Mouse (Mus musculus): ENCODE data around the gene Arhgap24. TPM values are rescaled to one million over a fixed set of nuclear protein-coding genes. Genes with fewer than 3 reads are reported as not detected.
A peak's percentile ranks its signal among the peaks of the same experiment; 100 is the strongest.

The Arhgap24 gene
- polyA plus RNA-seq, 1 experiment from 2014 or later = 3.2 TPM

DNA sequence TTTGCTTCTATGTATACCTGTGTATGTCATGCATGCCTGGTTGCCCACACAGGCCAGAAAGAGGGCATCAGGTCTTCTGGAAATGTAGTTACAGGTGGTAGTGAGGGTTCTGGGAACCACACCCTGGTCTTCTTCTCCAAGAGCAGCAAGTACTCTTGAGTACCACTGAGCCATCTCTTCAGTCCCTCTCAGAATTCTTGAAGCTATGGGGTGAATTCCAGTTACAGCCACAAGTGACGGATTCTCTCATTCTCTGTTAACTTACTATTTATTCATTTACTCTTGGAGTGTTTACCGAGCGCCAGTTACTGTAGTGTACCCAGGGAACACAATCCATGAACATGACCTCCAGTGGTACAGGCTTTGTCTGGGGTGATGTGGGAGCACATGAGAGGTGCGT is 65.1 kb downstream of the Arhgap24 start:
- Histone ChIP-seq H3K36me3 (replicated peaks; ENCODE audit: insufficient read depth, low read length) (no peaks in the 10 kb centered on the region), H3K9me3 (ENCODE audit: low read length) (no peaks in the 10 kb centered on the region), H3K27ac (ENCODE audit: low read depth) (no peak overlapping the region), H3K4me2 (ENCODE audit: low read depth, low read length) (no peak overlapping the region), H3K4me3 (ENCODE audit: low read depth, low read length) (no peak overlapping the region), H3K4me1 (ENCODE audit: insufficient read depth) (no peaks in the 10 kb centered on the region; the same call in 1 of the 2 replicates), H3K27me3 (ENCODE audit: insufficient read depth, low read length) (no peaks in the 10 kb centered on the region), H3K9ac (replicated peaks) (no peak overlapping the region)
- DNase-seq = no peak
- no peak for ATAC-seq
- WGBS (ENCODE audit: insufficient replicate concordance) = 75% methylated on average over 4 of the region's 4 CpGs
- TF ChIP-seq EP300 (IDR thresholded peaks at IDR 0.05; ENCODE audit: low read depth) (no peak), CTCF (IDR thresholded peaks at IDR 0.05; ENCODE audit: low read depth) (no peak)

GRCm38 (mm10) chr5:102547786-102548185 is 66.6 kb downstream of the Arhgap24 start:
- Histone ChIP-seq H3K27ac (ENCODE audit: low read depth) (no peak overlapping the region), H3K4me1 (ENCODE audit: insufficient read depth) (no peaks in the 10 kb centered on the region; the same call in 1 of the 2 replicates), H3K9me3 (ENCODE audit: low read length) (no peaks in the 10 kb centered on the region), H3K4me2 (ENCODE audit: low read depth, low read length) (no peak overlapping the region), H3K36me3 (replicated peaks; ENCODE audit: insufficient read depth, low read length) (no peaks in the 10 kb centered on the region), H3K4me3 (ENCODE audit: low read depth, low read length) (no peak overlapping the region), H3K27me3 (ENCODE audit: insufficient read depth, low read length) (no peaks in the 10 kb centered on the region), H3K9ac (replicated peaks) (no peak overlapping the region)
- no peak for DNase-seq
- no peak for ATAC-seq
- TF ChIP-seq CTCF (IDR thresholded peaks at IDR 0.05; ENCODE audit: low read depth) (no peak), EP300 (IDR thresholded peaks at IDR 0.05; ENCODE audit: low read depth) (no peak)

- TF ChIP-seq EP300 (IDR thresholded peaks at IDR 0.05; ENCODE audit: low read depth) (no peak), CTCF (IDR thresholded peaks at IDR 0.05; ENCODE audit: low read depth) (no peak)
- WGBS (ENCODE audit: insufficient replicate concordance) = 41% methylated on average over 2 of the region's 2 CpGs
- Histone ChIP-seq H3K27ac (ENCODE audit: low read depth) (peak overlapping the region; percentile 75), H3K4me1 (ENCODE audit: insufficient read depth) (no peaks in the 10 kb centered on the region; the same call in 1 of the 2 replicates), H3K9ac (replicated peaks) (no peak overlapping the region), H3K27me3 (ENCODE audit: insufficient read depth, low read length) (no peaks in the 10 kb centered on the region), H3K4me2 (ENCODE audit: low read depth, low read length) (0 out of 2 replicates have a peak overlapping the region, but pooled peaks have one; percentile 22), H3K9me3 (ENCODE audit: low read length) (no peaks in the 10 kb centered on the region), H3K36me3 (replicated peaks; ENCODE audit: insufficient read depth, low read length) (no peaks in the 10 kb centered on the region), H3K4me3 (ENCODE audit: low read depth, low read length) (no peak overlapping the region)
- ATAC-seq (peak; percentile 76; the same call in 1 of the 2 replicates), DNase-seq (no peak)
Observed at GRCm38 (mm10) chr5:102548382-102548781, 67.2 kb downstream of the Arhgap24 start.

- H3K4me3 ChIP-seq (ENCODE audit: low read depth, low read length) = no peak overlapping the region
- no peak for ATAC-seq
- no peak overlapping the region for H3K27ac ChIP-seq (ENCODE audit: low read depth)
- DNase-seq = no peak
- no peaks in the 10 kb centered on the region for H3K27me3 ChIP-seq (ENCODE audit: insufficient read depth, low read length)
- H3K9ac ChIP-seq (replicated peaks) = no peak overlapping the region
- H3K9me3 ChIP-seq (ENCODE audit: low read length) = no peaks in the 10 kb centered on the region
- no peak overlapping the region for H3K4me2 ChIP-seq (ENCODE audit: low read depth, low read length)
- H3K36me3 ChIP-seq (replicated peaks; ENCODE audit: insufficient read depth, low read length) = no peaks in the 10 kb centered on the region
- TF ChIP-seq CTCF (IDR thresholded peaks at IDR 0.05; ENCODE audit: low read depth) = no peak
- no peak for TF ChIP-seq EP300 (IDR thresholded peaks at IDR 0.05; ENCODE audit: low read depth)
- 58% methylated on average over 3 of the region's 3 CpGs for WGBS (ENCODE audit: insufficient replicate concordance)
- no peaks in the 10 kb centered on the region; the same call in 1 of the 2 replicates for H3K4me1 ChIP-seq (ENCODE audit: insufficient read depth)
Observed at GRCm38 (mm10) chr5:102550211-102550610, 69.0 kb downstream of the Arhgap24 start.

- no peak overlapping the region for H3K27ac ChIP-seq (ENCODE audit: low read depth)
- ATAC-seq = no peak
- 31% methylated on average over 11 of the region's 11 CpGs for WGBS (ENCODE audit: insufficient replicate concordance)
- H3K9me3 ChIP-seq (ENCODE audit: low read length) = no peaks in the 10 kb centered on the region
- H3K9ac ChIP-seq (replicated peaks) = no peak overlapping the region
- TF ChIP-seq EP300 (IDR thresholded peaks at IDR 0.05; ENCODE audit: low read depth) (no peak), CTCF (IDR thresholded peaks at IDR 0.05; ENCODE audit: low read depth) (no peak)
- H3K36me3 ChIP-seq (replicated peaks; ENCODE audit: insufficient read depth, low read length) = no peaks in the 10 kb centered on the region
- H3K4me2 ChIP-seq (ENCODE audit: low read depth, low read length) = no peak overlapping the region
- no peaks in the 10 kb centered on the region for H3K27me3 ChIP-seq (ENCODE audit: insufficient read depth, low read length)
- H3K4me1 ChIP-seq (ENCODE audit: insufficient read depth) = no peaks in the 10 kb centered on the region; the same call in 1 of the 2 replicates
- no peak for DNase-seq
- no peak overlapping the region for H3K4me3 ChIP-seq (ENCODE audit: low read depth, low read length)
Observed at GRCm38 (mm10) chr5:102550870-102551637, 69.9 kb downstream of the Arhgap24 start.

DNA sequence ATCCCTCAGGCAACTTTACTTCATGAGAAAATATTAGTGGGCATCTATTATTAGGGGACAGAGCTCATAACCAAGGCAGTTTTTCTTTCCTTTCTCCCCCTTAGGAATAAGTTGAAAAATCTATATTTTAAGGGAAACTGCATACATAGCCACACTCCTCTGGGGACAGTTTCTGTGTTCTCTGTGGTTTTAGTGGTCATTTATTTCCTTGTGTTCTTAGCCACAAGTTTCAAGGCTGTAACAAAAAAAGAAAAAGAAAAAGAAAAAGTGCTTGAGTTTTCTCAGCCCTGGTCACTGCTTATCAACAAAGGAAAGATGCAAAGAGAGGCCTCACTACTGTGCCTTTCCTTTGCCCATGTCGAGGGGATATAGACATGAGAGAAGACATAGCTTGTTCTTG is 71.3 kb downstream of the Arhgap24 start:
- H3K27me3 ChIP-seq (ENCODE audit: insufficient read depth, low read length) = no peaks in the 10 kb centered on the region
- no peaks in the 10 kb centered on the region for H3K36me3 ChIP-seq (replicated peaks; ENCODE audit: insufficient read depth, low read length)
- 31% methylated on average over 1 of the region's 1 CpGs for WGBS (ENCODE audit: insufficient replicate concordance)
- no peak for DNase-seq
- H3K9ac ChIP-seq (replicated peaks) = no peak overlapping the region
- no peak for TF ChIP-seq EP300 (IDR thresholded peaks at IDR 0.05; ENCODE audit: low read depth)
- no peak for TF ChIP-seq CTCF (IDR thresholded peaks at IDR 0.05; ENCODE audit: low read depth)
- ATAC-seq = no peak
- H3K4me2 ChIP-seq (ENCODE audit: low read depth, low read length) = no peak overlapping the region
- no peaks in the 10 kb centered on the region for H3K4me1 ChIP-seq (ENCODE audit: insufficient read depth)
- H3K27ac ChIP-seq (ENCODE audit: low read depth) = no peak overlapping the region
- H3K4me3 ChIP-seq (ENCODE audit: low read depth, low read length) = no peak overlapping the region
- no peaks in the 10 kb centered on the region for H3K9me3 ChIP-seq (ENCODE audit: low read length)

Data from liver, postnatal 0 days (tissue).